Mouse (Mus musculus): Measurements from ENCODE around the gene Ccl28. TPM values are rescaled to one million over a fixed set of nuclear protein-coding genes. Genes with fewer than 3 reads are reported as not detected.

Ccl28 gene
- total RNA-seq, 2 experiments from 2014 or later: 1.3 to 1.5 TPM

Other genes starting within 250 kb of the Ccl28 start
- 10 to 100 TPM; 91.4 to 93.7 TPM for gene Paip1, start 195.2 kb upstream of the Ccl28 start, total RNA-seq (2021)
- 10 to 100 TPM; 25.3 to 25.5 TPM for gene 4833420G17Rik, start 161.1 kb upstream of the Ccl28 start, total RNA-seq (2021)
- 10 to 100 TPM; 26.0 to 37.4 TPM for gene Tmem267, start 135.8 kb upstream of the Ccl28 start, total RNA-seq (2021)
- gene 3110070M22Rik, start 135.4 kb upstream of the Ccl28 start, total RNA-seq (2021): 1 to 10 TPM; 3.7 to 4.0 TPM
- gene Hmgcs1, start 66.6 kb downstream of the Ccl28 start, total RNA-seq (2021): 100 to 1,000 TPM; 424 to 503 TPM
- gene Nim1k, start 132.1 kb downstream of the Ccl28 start, total RNA-seq (2021): 10 to 100 TPM; 12.5 to 13.5 TPM
- gene Zfp131, start 167.1 kb downstream of the Ccl28 start, total RNA-seq (2021): 10 to 100 TPM; 40.3 to 41.1 TPM
- not detected for gene AF067063, start 206.4 kb downstream of the Ccl28 start, total RNA-seq (2021)
- not detected for gene D13Ertd608e, start 212.2 kb downstream of the Ccl28 start, total RNA-seq (2021)

Measured in layer of hippocampus, postnatal 14 days (tissue).